Mouse (Mus musculus) kidney, embryonic 16.5 days (tissue): ENCODE measurements around the gene Plekhg5. TPM values are rescaled to one million over a fixed set of nuclear protein-coding genes. Genes with fewer than 3 reads are reported as not detected.

Experiments
- ATAC-seq: fragments of 200-750 bp; cut with Nextera tagmentation; 2 replicates; pipeline ENCODE4 v1.8.0; 2017; ENCODE audit warnings: moderate TSS enrichment; ENCODE audit not compliant: low FRiP score, low TSS enrichment
- H3K27ac ChIP-seq: fragments of 300-500 bp; sonication (generic); 2 replicates; pipeline ENCODE4 v1.5.1; 2014; ENCODE audit warnings: low read length
- H3K27me3 ChIP-seq: fragments of 300-500 bp; sonication (generic); 2 replicates; pipeline ENCODE4 v1.6.1; 2014; ENCODE audit warnings: low read length, control low read depth, mixed read lengths; ENCODE audit not compliant: insufficient read depth
- H3K36me3 ChIP-seq: fragments of 300-500 bp; sonication (generic); 2 replicates; pipeline ENCODE4 v1.6.1; 2014; ENCODE audit warnings: low read length, control low read depth, mixed read lengths; ENCODE audit not compliant: insufficient read depth
- H3K4me1 ChIP-seq: fragments of 300-500 bp; sonication (generic); 2 replicates; pipeline ENCODE4 v1.6.1; 2014; ENCODE audit warnings: low read length, control low read depth, mixed read lengths; ENCODE audit not compliant: insufficient read depth
- H3K4me2 ChIP-seq: fragments of 300-500 bp; sonication (generic); replicated peaks from 2 replicates; pipeline ENCODE4 v1.6.1; 2014; ENCODE audit warnings: low read depth, low read length
- H3K4me3 ChIP-seq: fragments of 300-500 bp; sonication (generic); 2 replicates; pipeline ENCODE4 v1.5.1; 2014; ENCODE audit warnings: mild to moderate bottlenecking, low read length
- H3K9ac ChIP-seq: fragments of 300-500 bp; sonication (generic); replicated peaks from 2 replicates; pipeline ENCODE4 v1.6.1; 2014; ENCODE audit warnings: low read length
- H3K9me3 ChIP-seq: fragments of 300-500 bp; sonication (generic); 2 replicates; pipeline ENCODE4 v1.6.1; 2016; ENCODE audit warnings: low read length, control low read depth
- WGBS: fragments of 180-500 bp; shearing (Covaris S2); extraction: QIAGEN DNeasy Blood & Tissue Kit; methylation state at CpG from one replicate; pipeline ENCODE4 v1.1.7; 2014; 5-methylcytosine and 5-hydroxymethylcytosine counted together
- polyA plus RNA-seq: library from polyadenylated mRNA; unstranded; fragments of >200 nt; fragmentation: Nextera tagmentation; extraction: Ambion mirVana; gene quantifications from 2 replicates; pipeline ENCODE4 v1.2.1, GENCODE M21; 2015

Gene Plekhg5
- polyA plus RNA-seq, 1 experiment from 2014 or later: 25.5 TPM

DNA sequence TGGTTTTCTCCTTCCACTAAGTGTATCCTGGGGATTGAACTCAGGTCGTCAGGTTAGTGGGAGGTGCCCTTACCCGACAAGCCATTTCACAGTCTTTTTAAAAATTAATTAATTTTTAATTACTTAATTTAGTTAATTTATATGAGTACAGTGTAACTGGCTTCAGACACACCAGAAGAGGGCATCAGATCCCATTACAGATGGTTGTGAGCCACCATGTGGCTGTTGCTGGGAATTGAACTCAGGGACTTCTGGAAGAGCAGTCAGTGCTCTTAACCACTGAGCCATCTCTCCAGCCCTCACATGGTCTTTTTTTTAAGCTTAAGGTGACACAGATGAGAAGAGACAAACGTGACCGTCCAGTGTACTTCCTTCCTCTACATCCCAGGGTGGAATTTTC is 82.7 kb downstream of the Plekhg5 start:
- H3K27me3 ChIP-seq: peaks cover 61% of the 10 kb centered on the region
- no peak overlapping the region for H3K27ac ChIP-seq
- no peak for ATAC-seq
- peaks cover 26% of the 10 kb centered on the region for H3K4me1 ChIP-seq
- no peak overlapping the region for H3K4me2 ChIP-seq
- H3K36me3 ChIP-seq: no peaks in the 10 kb centered on the region
- no peak overlapping the region for H3K4me3 ChIP-seq
- no peak overlapping the region for H3K9ac ChIP-seq
- no peaks in the 10 kb centered on the region for H3K9me3 ChIP-seq
- 52% methylated on average over 4 of the region's 4 CpGs for WGBS

- peak overlapping the region; percentile 31 for H3K4me3 ChIP-seq
- H3K27me3 ChIP-seq: peaks cover 64% of the 10 kb centered on the region
- H3K9ac ChIP-seq: 0 out of 2 replicates have a peak overlapping the region, but pooled peaks have one; percentile 19
- no peak for ATAC-seq
- H3K4me1 ChIP-seq: peaks cover 23% of the 10 kb centered on the region
- peak overlapping the region; percentile 49 for H3K4me2 ChIP-seq
- 11% methylated on average over 21 of the region's 21 CpGs for WGBS
- no peaks in the 10 kb centered on the region for H3K36me3 ChIP-seq
- no peaks in the 10 kb centered on the region for H3K9me3 ChIP-seq
- H3K27ac ChIP-seq: no peak overlapping the region
These were observed 85.7 kb downstream of the Plekhg5 start for GRCm38 (mm10) chr4:152157779-152158584.

- Histone ChIP-seq H3K4me1 (peaks cover 18% of the 10 kb centered on the region), H3K9me3 (no peaks in the 10 kb centered on the region), H3K9ac (0 out of 2 replicates have a peak within 1 kb of the TSS, but pooled peaks have one; percentile 19), H3K36me3 (no peaks in the 10 kb centered on the region), H3K27ac (no peak within 1 kb of the TSS), H3K4me3 (peak within 1 kb of the TSS; percentile 31), H3K4me2 (peak within 1 kb of the TSS; percentile 49), H3K27me3 (peaks cover 60% of the 10 kb centered on the region)
- 3% methylated on average over 35 of the region's 35 CpGs for WGBS
- ATAC-seq: no peak
These were observed 86.4 kb downstream of the Plekhg5 start, which contains the start of gene Hes2 for GRCm38 (mm10) chr4:152158585-152159284. Gene Hes2, plus strand, starts transcription at chr4:152158867.

DNA sequence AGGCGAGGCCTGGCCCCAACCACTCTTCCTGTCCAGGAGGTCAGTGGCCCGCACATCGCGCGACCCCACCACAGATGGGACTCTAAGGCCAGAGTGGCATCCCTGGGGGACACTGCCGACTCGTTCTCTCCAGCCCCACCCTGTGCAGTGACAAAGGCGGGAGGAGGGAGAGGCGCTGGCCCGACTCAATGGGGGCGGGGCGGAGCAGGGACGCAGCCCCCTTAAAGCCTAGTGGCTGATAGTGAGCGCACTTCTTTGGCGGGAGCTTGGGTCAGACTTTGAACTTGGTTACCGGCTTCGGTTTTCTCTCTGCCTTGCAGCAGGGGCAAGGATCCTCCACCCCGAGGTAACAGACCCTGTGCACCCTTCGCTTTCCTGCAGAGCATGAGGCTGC is 87.0 kb downstream of the Plekhg5 start:
- no peaks in the 10 kb centered on the region for H3K36me3 ChIP-seq
- H3K9ac ChIP-seq: no peak overlapping the region
- WGBS: 1% methylated on average over 19 of the region's 19 CpGs
- H3K4me2 ChIP-seq: peak overlapping the region; percentile 49
- H3K4me3 ChIP-seq: peak overlapping the region; percentile 31
- H3K27me3 ChIP-seq: peaks cover 60% of the 10 kb centered on the region
- H3K27ac ChIP-seq: no peak overlapping the region
- no peak for ATAC-seq
- peaks cover 18% of the 10 kb centered on the region for H3K4me1 ChIP-seq
- no peaks in the 10 kb centered on the region for H3K9me3 ChIP-seq

DNA sequence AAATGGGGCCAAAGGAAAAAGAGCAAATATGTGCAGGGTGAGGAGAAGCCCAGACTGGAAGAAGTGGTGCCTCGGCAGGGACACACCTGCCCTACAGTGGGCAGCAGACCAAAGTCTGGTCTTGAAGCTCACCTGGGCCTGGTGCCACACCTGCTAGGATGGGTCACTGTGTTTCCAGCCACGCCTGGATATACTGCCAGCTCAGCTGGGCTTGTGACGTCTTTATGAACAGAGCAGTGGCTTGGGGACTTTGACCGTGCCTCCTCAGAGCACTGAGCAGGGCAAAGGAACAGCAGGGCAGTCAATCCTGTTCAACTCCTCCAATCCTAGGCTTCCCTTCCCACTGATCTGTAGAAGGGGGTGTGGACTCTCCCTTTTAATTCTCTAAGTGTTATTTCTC is 88.5 kb downstream of the Plekhg5 start:
- Histone ChIP-seq H3K9me3 (no peaks in the 10 kb centered on the region), H3K36me3 (no peaks in the 10 kb centered on the region), H3K4me3 (no peak overlapping the region), H3K27ac (no peak overlapping the region), H3K27me3 (peaks cover 60% of the 10 kb centered on the region), H3K4me1 (peaks cover 18% of the 10 kb centered on the region), H3K9ac (no peak overlapping the region), H3K4me2 (no peak overlapping the region)
- ATAC-seq: peak; percentile 58; the same call in 1 of the 2 replicates
- 37% methylated on average over 4 of the region's 4 CpGs for WGBS

DNA sequence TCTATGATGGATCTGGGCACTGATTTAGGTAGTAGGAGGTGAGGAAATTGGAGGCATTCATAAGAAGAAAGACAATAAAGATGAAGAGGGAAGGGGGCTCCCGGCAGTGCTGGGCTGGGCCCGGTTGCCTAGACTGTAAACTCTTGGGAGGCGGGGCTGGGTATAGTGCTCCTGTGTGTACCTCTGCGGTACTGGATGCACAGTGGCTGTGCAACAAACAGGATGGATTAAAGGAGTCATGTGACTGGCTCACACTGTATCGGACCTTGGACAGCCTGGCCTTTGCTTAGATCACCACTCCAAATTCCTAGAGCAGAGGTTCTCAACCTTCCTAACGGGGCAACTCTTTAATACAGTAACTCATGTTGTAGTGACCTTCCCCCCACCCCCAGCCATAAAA is 89.3 kb downstream of the Plekhg5 start:
- Histone ChIP-seq H3K4me3 (no peak overlapping the region), H3K27me3 (peaks cover 60% of the 10 kb centered on the region), H3K9me3 (no peaks in the 10 kb centered on the region), H3K4me2 (no peak overlapping the region), H3K9ac (no peak overlapping the region), H3K27ac (no peak overlapping the region), H3K36me3 (no peaks in the 10 kb centered on the region), H3K4me1 (peaks cover 18% of the 10 kb centered on the region)
- WGBS: 66% methylated on average over 6 of the region's 6 CpGs
- ATAC-seq: no peak

DNA sequence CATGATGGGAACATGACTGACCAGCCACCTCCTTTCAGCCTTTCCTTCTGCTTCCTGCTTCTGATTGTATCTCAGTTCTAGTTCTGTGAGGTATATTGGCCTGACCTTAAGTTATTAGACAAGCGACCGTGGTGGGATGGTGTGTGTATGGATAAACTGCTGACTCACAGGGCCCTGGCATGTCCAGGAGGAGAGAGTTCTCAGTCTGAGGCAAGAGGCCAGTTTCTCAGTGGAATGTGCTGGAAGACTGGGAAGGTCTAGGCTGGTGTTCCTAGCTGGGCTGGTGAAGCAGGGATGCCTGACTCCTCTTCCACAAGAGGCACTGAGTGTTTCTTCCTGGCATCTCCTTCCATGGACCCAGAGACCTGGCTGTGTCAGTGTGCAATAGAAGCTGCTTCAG is 90.5 kb downstream of the Plekhg5 start:
- ATAC-seq: no peak
- Histone ChIP-seq H3K4me3 (no peak overlapping the region), H3K27me3 (peaks cover 49% of the 10 kb centered on the region), H3K4me1 (peaks cover 18% of the 10 kb centered on the region), H3K9me3 (no peaks in the 10 kb centered on the region), H3K9ac (no peak overlapping the region), H3K27ac (no peak overlapping the region), H3K4me2 (no peak overlapping the region), H3K36me3 (no peaks in the 10 kb centered on the region)
- WGBS: 62% methylated on average over 2 of the region's 2 CpGs

Other genes with a start within 250 kb of the Plekhg5 start
- gene Camta1, start 210.6 kb upstream of the Plekhg5 start, polyA plus RNA-seq: 80.7 and 83.5 TPM in 2 replicates
- 79.5 and 88.4 TPM in 2 replicates for gene Dnajc11, start 138.8 kb upstream of the Plekhg5 start, polyA plus RNA-seq
- 42.4 and 46.4 TPM in 2 replicates for gene Thap3, start 83.5 kb upstream of the Plekhg5 start, polyA plus RNA-seq
- gene Phf13, start 76.2 kb upstream of the Plekhg5 start, polyA plus RNA-seq: 31.2 and 33.3 TPM in 2 replicates
- 12.1 and 12.6 TPM in 2 replicates for gene Klhl21, start 63.7 kb upstream of the Plekhg5 start, polyA plus RNA-seq
- gene Zbtb48, start 44.8 kb upstream of the Plekhg5 start, polyA plus RNA-seq: 25.3 and 26.0 TPM in 2 replicates
- 0.50 and 0.63 TPM in 2 replicates for gene Tas1r1, start 33.9 kb upstream of the Plekhg5 start, polyA plus RNA-seq
- gene Nol9, start 33.2 kb upstream of the Plekhg5 start, polyA plus RNA-seq: 31.7 and 35.6 TPM in 2 replicates
- gene Tnfrsf25, start 43.4 kb downstream of the Plekhg5 start, polyA plus RNA-seq: 1.9 and 3.0 TPM in 2 replicates
- gene Espn, start 79.9 kb downstream of the Plekhg5 start, polyA plus RNA-seq: 22.2 and 30.6 TPM in 2 replicates
- gene Hes2, start 86.4 kb downstream of the Plekhg5 start, polyA plus RNA-seq: 0.14 and 0.57 TPM in 2 replicates
- gene Acot7, start 105.6 kb downstream of the Plekhg5 start, polyA plus RNA-seq: 75.1 and 76.4 TPM in 2 replicates
- 5.3 and 6.2 TPM in 2 replicates for gene Gpr153, start 201.7 kb downstream of the Plekhg5 start, polyA plus RNA-seq
- gene Hes3, start 219.2 kb downstream of the Plekhg5 start, polyA plus RNA-seq: not detected in 2 replicates
- gene Icmt, start 224.7 kb downstream of the Plekhg5 start, polyA plus RNA-seq: 32.0 and 32.6 TPM in 2 replicates
- 1.2 and 1.6 TPM in 2 replicates for gene Rnf207, start 246.5 kb downstream of the Plekhg5 start, polyA plus RNA-seq